ENCODE assay signal across 9 mouse cellular contexts in the genomic region with DNA sequence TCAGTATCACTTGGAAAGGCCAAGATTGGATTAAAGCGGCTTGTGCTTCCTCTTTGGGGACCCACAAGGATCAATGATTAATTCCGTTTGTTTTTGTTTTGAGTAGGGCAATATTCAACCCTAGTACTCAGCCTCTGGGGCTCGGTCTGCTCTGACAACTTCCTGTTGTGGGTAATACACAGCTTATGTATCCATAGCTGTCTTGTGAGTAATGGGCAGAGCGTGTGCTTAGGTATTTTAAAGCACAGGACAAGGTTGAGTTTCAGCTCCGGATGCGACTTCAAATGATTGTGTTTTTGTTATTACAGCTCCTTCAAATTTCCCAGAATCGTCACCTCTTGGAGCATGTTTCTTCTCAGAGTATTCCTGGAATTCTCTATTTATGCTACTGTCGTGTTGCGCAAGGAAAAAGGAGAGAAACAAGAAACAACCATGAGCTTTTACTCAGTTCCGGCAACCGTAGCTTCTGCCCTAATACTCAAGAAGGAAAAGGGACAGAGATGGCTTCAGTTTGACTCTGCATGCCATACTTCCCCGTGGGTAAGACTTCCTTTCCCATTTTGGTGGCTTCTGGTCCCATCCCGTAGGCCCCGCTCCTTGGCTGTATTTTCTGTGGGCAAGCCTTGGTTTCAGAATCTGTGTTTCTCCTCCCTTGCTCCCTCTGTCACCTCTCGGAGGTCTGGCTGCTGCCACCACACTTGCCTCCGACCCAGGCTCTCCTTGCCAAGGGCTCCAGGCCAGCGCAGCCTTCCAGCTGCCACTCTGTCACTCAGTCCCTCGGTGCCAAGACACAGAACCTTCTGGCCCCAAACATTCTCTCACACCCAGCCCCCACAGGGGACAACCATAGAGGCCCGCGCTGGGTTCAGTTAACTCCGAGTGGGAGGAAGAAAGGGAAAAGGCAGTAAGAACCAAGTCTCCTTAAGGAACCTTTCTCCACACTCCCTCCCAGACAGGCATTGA. TPM values are rescaled to one million over a fixed set of nuclear protein-coding genes. Genes with fewer than 3 reads are reported as not detected.
DNase-seq lines count a peak whose midpoint lies in the region; ATAC-seq lines count a peak whose summit lies in the region.
"Had no signal": no experiment of that assay in that cellular context is flagged by ENCODE, and none has a peak within 500 bp of the region (broad histone marks: within the 10 kb centered on the region; RNA-seq: fewer than 3 reads in every experiment).

No protein-coding gene starts in this region.

- H3K27ac ChIP-seq in forebrain, embryonic 14.5 days (ENCODE audit: low read depth, low read length) = no peak overlapping the region
- no peak overlapping the region for H3K27ac ChIP-seq in midbrain, embryonic 13.5 days
- H3K27ac ChIP-seq: embryonic facial prominence, embryonic 12.5 days had no signal

- H3K4me3 ChIP-seq in forebrain, embryonic 14.5 days (ENCODE audit: low read depth, low read length) = no peak overlapping the region
- H3K4me3 ChIP-seq in midbrain, embryonic 13.5 days (replicated peaks) = no peak overlapping the region
- H3K4me3 ChIP-seq: embryonic facial prominence, embryonic 12.5 days had no signal

- no peaks in the 10 kb centered on the region for H3K4me1 ChIP-seq in forebrain, embryonic 14.5 days (ENCODE audit: control insufficient read depth, insufficient read depth, low read length)
- no peaks in the 10 kb centered on the region for H3K4me1 ChIP-seq in midbrain, embryonic 13.5 days (replicated peaks)

- no peaks in the 10 kb centered on the region for H3K9me3 ChIP-seq in forebrain, embryonic 14.5 days (replicated peaks; ENCODE audit: control insufficient read depth, low read length)
- no peaks in the 10 kb centered on the region for H3K9me3 ChIP-seq in midbrain, embryonic 13.5 days
- H3K9me3 ChIP-seq: embryonic facial prominence, embryonic 12.5 days had no signal

- no peak overlapping the region for H3K4me2 ChIP-seq in forebrain, embryonic 14.5 days (ENCODE audit: low read length)
- no peak overlapping the region for H3K4me2 ChIP-seq in midbrain, embryonic 13.5 days (replicated peaks)
- H3K4me2 ChIP-seq: embryonic facial prominence, embryonic 12.5 days had no signal

- H3K9ac ChIP-seq in forebrain, embryonic 14.5 days (ENCODE audit: low read length) = no peak overlapping the region
- H3K9ac ChIP-seq in midbrain, embryonic 13.5 days (replicated peaks) = no peak overlapping the region
- H3K9ac ChIP-seq: embryonic facial prominence, embryonic 12.5 days had no signal

- DNase-seq in frontal cortex, postnatal 25 days (ENCODE audit: low spot score in 2 of 2) = no peak
- DNase-seq in CD4-positive, CD25-positive, alpha-beta regulatory T cell, adult 2 months (ENCODE audit: low read depth, low spot score) = peak; percentile 20
- peak; percentile 58 for DNase-seq in forebrain, embryonic 14.5 days (ENCODE audit: low spot score)
- peak; percentile 84 for DNase-seq in heart, postnatal 4 days
- peak; percentile 80 for DNase-seq in lung, postnatal 14 days

- WGBS in forebrain, embryonic 14.5 days = 76% methylated on average over 21 of the region's 21 CpGs
- 83% methylated on average over 21 of the region's 21 CpGs for WGBS in midbrain, embryonic 13.5 days

- H3K27me3 ChIP-seq in forebrain, embryonic 14.5 days (replicated peaks; ENCODE audit: control insufficient read depth, insufficient read depth, low read length) = no peaks in the 10 kb centered on the region
- H3K27me3 ChIP-seq in midbrain, embryonic 13.5 days = no peaks in the 10 kb centered on the region; the same call in 1 of the 2 replicates
- H3K27me3 ChIP-seq: embryonic facial prominence, embryonic 12.5 days had no signal

- H3K36me3 ChIP-seq in forebrain, embryonic 14.5 days (ENCODE audit: control insufficient read depth, insufficient read depth, low read length) = no peaks in the 10 kb centered on the region
- H3K36me3 ChIP-seq in midbrain, embryonic 13.5 days = no peaks in the 10 kb centered on the region
- H3K36me3 ChIP-seq: embryonic facial prominence, embryonic 12.5 days had no signal

- peak; percentile 44; the same call in 1 of the 2 replicates for ATAC-seq in frontal cortex, adult (ENCODE audit: low TSS enrichment)
- peak; percentile 46; the same call in 1 of the 2 replicates for ATAC-seq in forebrain, embryonic 14.5 days
- no peak for ATAC-seq in megakaryocyte progenitor cell, adult 5-6 weeks (replicated peaks; ENCODE audit: poor library complexity)
- no peak for ATAC-seq in midbrain, embryonic 13.5 days

RNA-seq across cellular contexts. Expression of a gene that starts 22.8 kb away (rescaled TPM):
- polyA plus RNA-seq in forebrain, embryonic 14.5 days (2014; fragmentation: Nextera tagmentation; extraction: Ambion mirVana) = 19.5 and 24.6 TPM in 2 replicates
- total RNA-seq in heart, postnatal 4 days (2021) = 10 to 100 TPM; 26.1 to 26.6 TPM
- total RNA-seq in megakaryocyte progenitor cell, adult 5-6 weeks (2015) = 6.8 and 12.1 TPM in 2 replicates
- 5.1 and 5.7 TPM in 2 replicates for total RNA-seq in megakaryocyte progenitor cell, adult 5-6 weeks (2017)
- polyA plus RNA-seq in midbrain, embryonic 13.5 days (2015; fragmentation: Nextera tagmentation; extraction: Ambion mirVana) = 5.9 and 9.4 TPM in 2 replicates

RNA-seq across cellular contexts. Expression of a gene that starts 24.4 kb away (rescaled TPM):
- 0.80 and 1.2 TPM in 2 replicates for polyA plus RNA-seq in forebrain, embryonic 14.5 days (2014; fragmentation: Nextera tagmentation; extraction: Ambion mirVana)
- 1 to 10 TPM; 8.8 to 9.4 TPM for total RNA-seq in heart, postnatal 4 days (2021)
- 4.6 and 7.6 TPM in 2 replicates for total RNA-seq in megakaryocyte progenitor cell, adult 5-6 weeks (2015)
- total RNA-seq in megakaryocyte progenitor cell, adult 5-6 weeks (2017) = 3.3 and 4.1 TPM in 2 replicates
- 0.64 and 0.79 TPM in 2 replicates for polyA plus RNA-seq in midbrain, embryonic 13.5 days (2015; fragmentation: Nextera tagmentation; extraction: Ambion mirVana)

RNA-seq across cellular contexts. Expression of a gene that starts 36.3 kb away (rescaled TPM):
- 97.7 and 109 TPM in 2 replicates for polyA plus RNA-seq in forebrain, embryonic 14.5 days (2014; fragmentation: Nextera tagmentation; extraction: Ambion mirVana)
- total RNA-seq in heart, postnatal 4 days (2021) = 10 to 100 TPM; 53.0 to 56.5 TPM
- total RNA-seq in megakaryocyte progenitor cell, adult 5-6 weeks (2015) = 11.2 and 17.6 TPM in 2 replicates
- 31.0 and 32.6 TPM in 2 replicates for total RNA-seq in megakaryocyte progenitor cell, adult 5-6 weeks (2017)
- 117 and 128 TPM in 2 replicates for polyA plus RNA-seq in midbrain, embryonic 13.5 days (2015; fragmentation: Nextera tagmentation; extraction: Ambion mirVana)

Comparison
In these comparisons a context has a peak if more than half of its experiments do, and no peak if none do; other contexts are left out.
1. ATAC-seq: peak in frontal cortex, adult (single experiment) and forebrain, embryonic 14.5 days (single experiment); none in megakaryocyte progenitor cell, adult 5-6 weeks (single experiment) and midbrain, embryonic 13.5 days (single experiment).
2. DNase-seq: peak in CD4-positive, CD25-positive, alpha-beta regulatory T cell, adult 2 months (single experiment), forebrain, embryonic 14.5 days (single experiment), heart, postnatal 4 days (single experiment) and lung, postnatal 14 days (single experiment); none in frontal cortex, postnatal 25 days (0 of 2).